Mouse (Mus musculus) layer of hippocampus, adult 9-11 months (tissue): ENCODE results near the gene Mnat1.
A peak's percentile ranks its signal among the peaks of the same experiment; 100 is the strongest.

Source experiments
- DNase-seq: peaks from one replicate; pipeline ENCODE4 v3.0.0; 2022

The Mnat1 gene

GRCm38 (mm10) chr12:73241960-73242359 lies 118.4 kb downstream of the Mnat1 start:
- peak; percentile 88 for DNase-seq

GRCm38 (mm10) chr12:73245687-73246086 lies 122.2 kb downstream of the Mnat1 start:
- no peak for DNase-seq

- DNase-seq: no peak
These were observed 131.5 kb downstream of the Mnat1 start for GRCm38 (mm10) chr12:73255006-73255405.

- no peak for DNase-seq
These were observed 135.8 kb downstream of the Mnat1 start for GRCm38 (mm10) chr12:73259269-73259668.

- DNase-seq: no peak
These were observed 136.8 kb downstream of the Mnat1 start for GRCm38 (mm10) chr12:73260339-73260738.

- no peak for DNase-seq
These were observed 142.0 kb downstream of the Mnat1 start for GRCm38 (mm10) chr12:73265381-73265978.

GRCm38 (mm10) chr12:73266597-73266996 lies 143.1 kb downstream of the Mnat1 start:
- no peak for DNase-seq

- no peak for DNase-seq
These were observed 145.0 kb downstream of the Mnat1 start for GRCm38 (mm10) chr12:73268497-73268896.

- no peak for DNase-seq
These were observed 146.0 kb downstream of the Mnat1 start for GRCm38 (mm10) chr12:73269531-73269930.

GRCm38 (mm10) chr12:73269933-73270332 lies 146.4 kb downstream of the Mnat1 start:
- DNase-seq: no peak

GRCm38 (mm10) chr12:73274921-73275320 lies 151.4 kb downstream of the Mnat1 start:
- DNase-seq: no peak

GRCm38 (mm10) chr12:73286287-73287092 lies 163.0 kb downstream of the Mnat1 start, which contains the start of the genes Trmt5 and Slc38a6:
Gene Trmt5, minus strand, starts transcription at chr12:73286710.
Gene Slc38a6, plus strand, starts transcription at chr12:73286779.
- peak; percentile 94 for DNase-seq

GRCm38 (mm10) chr12:73287609-73288008 lies 164.1 kb downstream of the Mnat1 start:
- peak; percentile 19 for DNase-seq

- DNase-seq: no peak
These were observed 165.1 kb downstream of the Mnat1 start for GRCm38 (mm10) chr12:73288626-73289025.

GRCm38 (mm10) chr12:73294884-73295283 lies 171.4 kb downstream of the Mnat1 start:
- DNase-seq: no peak

GRCm38 (mm10) chr12:73295505-73296140 lies 172.1 kb downstream of the Mnat1 start:
- DNase-seq: no peak

GRCm38 (mm10) chr12:73298621-73299020 lies 175.1 kb downstream of the Mnat1 start:
- no peak for DNase-seq

GRCm38 (mm10) chr12:73300531-73300930 lies 177.0 kb downstream of the Mnat1 start:
- no peak for DNase-seq

- DNase-seq: no peak
These were observed 181.1 kb downstream of the Mnat1 start for GRCm38 (mm10) chr12:73304636-73305035.

GRCm38 (mm10) chr12:73307750-73308149 lies 184.2 kb downstream of the Mnat1 start:
- DNase-seq: no peak

- DNase-seq: no peak
These were observed 185.2 kb downstream of the Mnat1 start for GRCm38 (mm10) chr12:73308711-73309110.

- DNase-seq: no peak
These were observed 194.5 kb downstream of the Mnat1 start for GRCm38 (mm10) chr12:73317706-73318686.
